Mouse (Mus musculus): ENCODE data around the gene 2210407C18Rik. TPM values are rescaled to one million over a fixed set of nuclear protein-coding genes. Genes with fewer than 3 reads are reported as not detected.

The 2210407C18Rik gene
- 0.22 TPM in 1 of 2 replicates, not detected in the other for polyA plus RNA-seq (2014; fragmentation: Nextera tagmentation; extraction: Ambion mirVana)

- DNase-seq (ENCODE audit: low spot score) (no peak), ATAC-seq (replicated peaks; ENCODE audit: low FRiP score, low TSS enrichment, low read depth) (no peak)
- no peak within 1 kb of the TSS for H3K4me3 ChIP-seq (ENCODE audit: low read depth, low read length)
- no peaks in the 10 kb centered on the region for H3K27me3 ChIP-seq (replicated peaks; ENCODE audit: control insufficient read depth, insufficient read depth, low read length)
- 93% methylated on average over 4 of the region's 4 CpGs for WGBS
- H3K4me1 ChIP-seq (replicated peaks; ENCODE audit: control insufficient read depth, insufficient read depth, low read length): no peaks in the 10 kb centered on the region
- no peaks in the 10 kb centered on the region for H3K36me3 ChIP-seq (ENCODE audit: control insufficient read depth, insufficient read depth, low read length)
- no peak within 1 kb of the TSS for H3K4me2 ChIP-seq (ENCODE audit: low read length)
- no peaks in the 10 kb centered on the region for H3K9me3 ChIP-seq (ENCODE audit: control insufficient read depth, low read length)
- no peak within 1 kb of the TSS for H3K27ac ChIP-seq (ENCODE audit: low read depth)
- no peak within 1 kb of the TSS for H3K9ac ChIP-seq (ENCODE audit: low read length)
Measured at GRCm38 (mm10) chr11:58615975-58616374, at the start of gene 2210407C18Rik. TSS of gene 2210407C18Rik (minus strand) at chr11:58616075.

GRCm38 (mm10) chr11:58658596-58658995, 42.7 kb upstream of the 2210407C18Rik start, which contains the start of gene Olfr322:
TSS of gene Olfr322 (plus strand) at chr11:58658782.
- Histone ChIP-seq H3K4me2 (ENCODE audit: low read length) (no peak within 1 kb of the TSS), H3K9me3 (ENCODE audit: control insufficient read depth, low read length) (no peaks in the 10 kb centered on the region), H3K27me3 (replicated peaks; ENCODE audit: control insufficient read depth, insufficient read depth, low read length) (no peaks in the 10 kb centered on the region), H3K27ac (ENCODE audit: low read depth) (no peak within 1 kb of the TSS), H3K9ac (ENCODE audit: low read length) (no peak within 1 kb of the TSS), H3K4me3 (ENCODE audit: low read depth, low read length) (no peak within 1 kb of the TSS), H3K4me1 (replicated peaks; ENCODE audit: control insufficient read depth, insufficient read depth, low read length) (no peaks in the 10 kb centered on the region), H3K36me3 (ENCODE audit: control insufficient read depth, insufficient read depth, low read length) (no peaks in the 10 kb centered on the region)
- WGBS: 76% methylated on average over 4 of the region's 4 CpGs
- ATAC-seq (replicated peaks; ENCODE audit: low FRiP score, low TSS enrichment, low read depth): no peak
- no peak for DNase-seq (ENCODE audit: low spot score)

GRCm38 (mm10) chr11:58655151-58655550, 39.3 kb upstream of the 2210407C18Rik start:
- ATAC-seq (replicated peaks; ENCODE audit: low FRiP score, low TSS enrichment, low read depth) (no peak), DNase-seq (ENCODE audit: low spot score) (no peak)
- no peaks in the 10 kb centered on the region for H3K36me3 ChIP-seq (ENCODE audit: control insufficient read depth, insufficient read depth, low read length)
- WGBS: 86% methylated on average over 3 of the region's 3 CpGs
- H3K4me2 ChIP-seq (ENCODE audit: low read length): no peak overlapping the region
- no peaks in the 10 kb centered on the region for H3K9me3 ChIP-seq (ENCODE audit: control insufficient read depth, low read length)
- no peak overlapping the region for H3K4me3 ChIP-seq (ENCODE audit: low read depth, low read length)
- H3K4me1 ChIP-seq (replicated peaks; ENCODE audit: control insufficient read depth, insufficient read depth, low read length): no peaks in the 10 kb centered on the region
- no peaks in the 10 kb centered on the region for H3K27me3 ChIP-seq (replicated peaks; ENCODE audit: control insufficient read depth, insufficient read depth, low read length)
- H3K27ac ChIP-seq (ENCODE audit: low read depth): no peak overlapping the region
- no peak overlapping the region for H3K9ac ChIP-seq (ENCODE audit: low read length)

GRCm38 (mm10) chr11:58643350-58643749, 27.5 kb upstream of the 2210407C18Rik start:
- H3K27ac ChIP-seq (ENCODE audit: low read depth): no peak overlapping the region
- no peak overlapping the region for H3K4me2 ChIP-seq (ENCODE audit: low read length)
- 42% methylated on average over 6 of the region's 6 CpGs for WGBS
- no peaks in the 10 kb centered on the region for H3K9me3 ChIP-seq (ENCODE audit: control insufficient read depth, low read length)
- ATAC-seq (replicated peaks; ENCODE audit: low FRiP score, low TSS enrichment, low read depth): no peak
- peaks cover 6% of the 10 kb centered on the region; the same call in 1 of the 2 replicates for H3K4me1 ChIP-seq (replicated peaks; ENCODE audit: control insufficient read depth, insufficient read depth, low read length)
- no peaks in the 10 kb centered on the region for H3K36me3 ChIP-seq (ENCODE audit: control insufficient read depth, insufficient read depth, low read length)
- DNase-seq (ENCODE audit: low spot score): peak; percentile 61
- H3K9ac ChIP-seq (ENCODE audit: low read length): no peak overlapping the region
- H3K4me3 ChIP-seq (ENCODE audit: low read depth, low read length): no peak overlapping the region
- peaks cover 11% of the 10 kb centered on the region; the same call in 1 of the 2 replicates for H3K27me3 ChIP-seq (replicated peaks; ENCODE audit: control insufficient read depth, insufficient read depth, low read length)

- WGBS: 83% methylated on average over 13 of the region's 13 CpGs
- Histone ChIP-seq H3K27ac (ENCODE audit: low read depth) (no peak overlapping the region), H3K4me3 (ENCODE audit: low read depth, low read length) (no peak overlapping the region), H3K4me1 (replicated peaks; ENCODE audit: control insufficient read depth, insufficient read depth, low read length) (peaks cover 6% of the 10 kb centered on the region; the same call in 1 of the 2 replicates), H3K27me3 (replicated peaks; ENCODE audit: control insufficient read depth, insufficient read depth, low read length) (peaks cover 14% of the 10 kb centered on the region; the same call in 1 of the 2 replicates), H3K9me3 (ENCODE audit: control insufficient read depth, low read length) (no peaks in the 10 kb centered on the region), H3K36me3 (ENCODE audit: control insufficient read depth, insufficient read depth, low read length) (no peaks in the 10 kb centered on the region), H3K4me2 (ENCODE audit: low read length) (no peak overlapping the region), H3K9ac (ENCODE audit: low read length) (no peak overlapping the region)
- ATAC-seq (replicated peaks; ENCODE audit: low FRiP score, low TSS enrichment, low read depth) (no peak), DNase-seq (ENCODE audit: low spot score) (no peak)
Measured at GRCm38 (mm10) chr11:58641638-58642358, 25.9 kb upstream of the 2210407C18Rik start.

GRCm38 (mm10) chr11:58641057-58641456, 25.2 kb upstream of the 2210407C18Rik start:
- no peaks in the 10 kb centered on the region for H3K9me3 ChIP-seq (ENCODE audit: control insufficient read depth, low read length)
- H3K4me2 ChIP-seq (ENCODE audit: low read length): peak overlapping the region; percentile 67
- peaks cover 14% of the 10 kb centered on the region; the same call in 1 of the 2 replicates for H3K27me3 ChIP-seq (replicated peaks; ENCODE audit: control insufficient read depth, insufficient read depth, low read length)
- H3K36me3 ChIP-seq (ENCODE audit: control insufficient read depth, insufficient read depth, low read length): no peaks in the 10 kb centered on the region
- H3K27ac ChIP-seq (ENCODE audit: low read depth): no peak overlapping the region
- no peak for DNase-seq (ENCODE audit: low spot score)
- WGBS: 31% methylated on average over 14 of the region's 14 CpGs
- no peak for ATAC-seq (replicated peaks; ENCODE audit: low FRiP score, low TSS enrichment, low read depth)
- H3K4me3 ChIP-seq (ENCODE audit: low read depth, low read length): no peak overlapping the region
- peaks cover 6% of the 10 kb centered on the region; the same call in 1 of the 2 replicates for H3K4me1 ChIP-seq (replicated peaks; ENCODE audit: control insufficient read depth, insufficient read depth, low read length)
- H3K9ac ChIP-seq (ENCODE audit: low read length): no peak overlapping the region

- Histone ChIP-seq H3K4me3 (ENCODE audit: low read depth, low read length) (peak within 1 kb of the TSS; percentile 32), H3K9me3 (ENCODE audit: control insufficient read depth, low read length) (no peaks in the 10 kb centered on the region), H3K4me2 (ENCODE audit: low read length) (peak within 1 kb of the TSS; percentile 67), H3K4me1 (replicated peaks; ENCODE audit: control insufficient read depth, insufficient read depth, low read length) (peaks cover 6% of the 10 kb centered on the region; the same call in 1 of the 2 replicates), H3K27me3 (replicated peaks; ENCODE audit: control insufficient read depth, insufficient read depth, low read length) (peaks cover 14% of the 10 kb centered on the region; the same call in 1 of the 2 replicates), H3K27ac (ENCODE audit: low read depth) (no peak within 1 kb of the TSS), H3K9ac (ENCODE audit: low read length) (0 out of 2 replicates have a peak within 1 kb of the TSS, but pooled peaks have one; percentile 11), H3K36me3 (ENCODE audit: control insufficient read depth, insufficient read depth, low read length) (no peaks in the 10 kb centered on the region)
- 0 out of 2 replicates have a peak, but pooled peaks have one; percentile 40 for ATAC-seq (replicated peaks; ENCODE audit: low FRiP score, low TSS enrichment, low read depth)
- 5% methylated on average over 34 of the region's 34 CpGs for WGBS
- DNase-seq (ENCODE audit: low spot score): peak; percentile 73
Measured at GRCm38 (mm10) chr11:58640272-58640867, 24.5 kb upstream of the 2210407C18Rik start, which contains the start of gene Trim58. TSS of gene Trim58 (plus strand) at chr11:58640465.

GRCm38 (mm10) chr11:58638176-58638701, 22.4 kb upstream of the 2210407C18Rik start:
- DNase-seq (ENCODE audit: low spot score) (no peak), ATAC-seq (replicated peaks; ENCODE audit: low FRiP score, low TSS enrichment, low read depth) (no peak)
- Histone ChIP-seq H3K36me3 (ENCODE audit: control insufficient read depth, insufficient read depth, low read length) (no peaks in the 10 kb centered on the region), H3K27ac (ENCODE audit: low read depth) (no peak overlapping the region), H3K4me3 (ENCODE audit: low read depth, low read length) (no peak overlapping the region), H3K9me3 (ENCODE audit: control insufficient read depth, low read length) (no peaks in the 10 kb centered on the region), H3K4me1 (replicated peaks; ENCODE audit: control insufficient read depth, insufficient read depth, low read length) (peaks cover 6% of the 10 kb centered on the region; the same call in 1 of the 2 replicates), H3K4me2 (ENCODE audit: low read length) (no peak overlapping the region), H3K27me3 (replicated peaks; ENCODE audit: control insufficient read depth, insufficient read depth, low read length) (peaks cover 14% of the 10 kb centered on the region; the same call in 1 of the 2 replicates), H3K9ac (ENCODE audit: low read length) (no peak overlapping the region)
- 45% methylated on average over 7 of the region's 7 CpGs for WGBS

Data from intestine, embryonic 14.5 days (tissue).